Mouse (Mus musculus) G1E-ER4 (cell line): ENCODE data around the gene Chrnd. TPM values are rescaled to one million over a fixed set of nuclear protein-coding genes. Genes with fewer than 3 reads are reported as not detected.

ENCODE experiments used
- GATA1 ChIP-seq: IDR thresholded peaks from one replicate; pipeline ENCODE4 v1.8.0; 2012; ENCODE audit warnings: low read length, inconsistent platforms
- polyA plus RNA-seq: library from polyadenylated mRNA; stranded (reverse); fragments of >175 nt; gene quantifications from 2 replicates; pipeline ENCODE4 v1.2.3, GENCODE M21; 2012

Gene Chrnd
- polyA plus RNA-seq, 1 experiment, result not detected

DNA sequence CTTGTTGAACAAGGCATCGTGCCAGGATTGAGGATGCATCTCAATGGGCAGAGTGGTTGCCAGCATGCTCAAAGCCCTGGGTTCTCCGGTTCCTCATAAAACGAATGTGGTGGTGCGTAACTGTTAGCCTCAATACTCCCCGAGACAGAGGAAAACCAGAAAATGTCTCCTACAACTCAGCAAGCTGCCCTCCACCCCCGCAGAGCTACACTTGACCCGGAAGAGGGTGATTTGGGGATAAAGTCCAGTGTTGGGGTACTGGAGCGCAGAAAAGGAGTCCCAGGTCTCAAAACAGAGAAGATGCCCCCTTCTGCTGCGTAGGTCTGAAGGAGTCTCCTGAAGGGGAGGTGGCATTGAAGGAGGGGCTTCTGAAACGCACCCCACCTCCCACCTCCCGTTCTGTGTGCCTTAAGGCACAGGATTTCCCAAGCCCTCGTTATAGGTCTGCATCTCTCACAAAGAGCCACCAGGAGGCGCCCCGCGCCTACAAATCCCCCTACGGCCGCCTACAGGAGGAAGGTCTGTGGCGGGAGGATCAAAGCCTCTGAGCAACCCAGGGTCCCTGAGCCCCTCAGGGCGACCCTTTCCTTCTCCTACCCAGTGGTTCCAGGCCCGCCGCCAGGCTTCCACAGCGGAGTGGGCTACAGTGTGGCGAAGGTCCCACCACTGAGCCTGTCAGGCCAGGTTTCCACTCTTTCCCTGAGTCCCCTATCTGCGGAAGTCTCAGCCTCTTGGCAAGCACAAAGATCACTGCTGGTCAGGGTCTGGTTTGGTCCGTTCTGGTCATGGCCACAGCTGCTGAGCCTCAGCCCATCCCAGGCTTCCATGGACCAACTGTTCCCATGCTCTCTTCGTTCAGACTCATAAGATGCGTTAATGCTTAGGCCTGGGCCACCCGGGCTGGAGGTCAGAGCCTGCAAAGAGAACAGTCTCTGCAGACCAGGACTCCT, 16.1 kb upstream of the Chrnd start:
- TF ChIP-seq GATA1, result no peak

DNA sequence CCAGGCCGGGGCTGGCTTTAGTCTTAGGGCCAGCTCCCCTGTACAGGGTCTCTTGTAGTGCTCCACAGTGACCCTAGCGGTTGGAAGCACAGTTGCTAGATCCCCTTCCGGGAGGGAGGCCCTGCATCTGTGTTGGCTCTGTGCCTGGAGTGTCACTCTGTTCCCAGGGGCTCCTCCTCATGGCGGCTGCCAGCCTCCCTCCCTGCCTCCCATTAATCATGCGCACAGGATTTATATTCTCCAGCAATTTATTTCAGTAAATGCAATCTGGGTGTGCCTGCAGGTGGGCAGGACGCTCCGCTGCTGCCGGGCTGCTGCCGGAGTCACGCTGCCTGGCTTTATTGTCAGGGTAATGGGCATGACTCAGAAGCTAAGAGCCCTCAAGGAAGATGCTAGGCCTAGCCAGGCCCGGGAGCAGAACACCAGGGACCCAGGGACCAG, 14.5 kb upstream of the Chrnd start:
- TF ChIP-seq GATA1, result no peak

DNA sequence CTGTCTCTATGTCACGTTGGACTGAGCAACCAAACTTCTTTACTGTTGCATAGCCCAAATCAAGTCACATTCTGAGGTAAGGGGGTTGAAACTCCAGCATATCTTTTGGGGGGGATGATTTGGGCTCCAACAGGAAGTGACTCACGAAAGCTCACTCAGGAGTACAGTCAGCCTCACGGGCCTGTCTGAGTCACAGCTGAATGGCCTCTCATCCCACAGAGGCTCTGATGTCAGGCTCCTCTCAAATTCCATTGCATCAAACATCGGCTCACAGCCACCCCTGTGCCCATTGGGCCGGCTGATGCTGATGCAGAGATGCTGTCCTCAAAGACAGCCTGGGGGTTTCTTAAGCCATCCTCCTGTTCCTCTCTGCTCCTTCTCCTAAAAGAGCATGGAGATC, 9.5 kb upstream of the Chrnd start:
- no peak for TF ChIP-seq GATA1

DNA sequence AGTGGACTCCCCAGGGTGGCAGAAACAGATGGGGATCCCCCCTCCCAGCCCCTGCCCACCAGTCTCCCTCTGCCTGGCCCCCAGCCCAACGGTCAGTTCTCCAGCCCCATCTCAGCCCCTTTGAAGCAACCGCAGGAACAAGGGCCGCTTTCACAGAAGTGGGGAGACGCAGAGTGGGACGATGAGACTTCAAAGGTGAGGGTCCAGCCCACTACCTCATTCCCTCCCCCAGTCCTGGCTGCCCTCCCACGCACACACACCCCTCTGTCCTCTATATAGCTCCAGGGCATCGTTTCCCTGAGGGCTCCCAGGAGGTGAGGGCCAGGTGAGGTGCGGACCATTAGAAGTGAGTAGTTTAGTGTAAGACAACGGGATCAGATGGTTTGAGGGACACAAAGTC, 7.4 kb upstream of the Chrnd start, which contains the start of gene Prss56:
Prss56 (plus strand) TSS at position 301 of the 400 bp plus-strand sequence.
- no peak for TF ChIP-seq GATA1

DNA sequence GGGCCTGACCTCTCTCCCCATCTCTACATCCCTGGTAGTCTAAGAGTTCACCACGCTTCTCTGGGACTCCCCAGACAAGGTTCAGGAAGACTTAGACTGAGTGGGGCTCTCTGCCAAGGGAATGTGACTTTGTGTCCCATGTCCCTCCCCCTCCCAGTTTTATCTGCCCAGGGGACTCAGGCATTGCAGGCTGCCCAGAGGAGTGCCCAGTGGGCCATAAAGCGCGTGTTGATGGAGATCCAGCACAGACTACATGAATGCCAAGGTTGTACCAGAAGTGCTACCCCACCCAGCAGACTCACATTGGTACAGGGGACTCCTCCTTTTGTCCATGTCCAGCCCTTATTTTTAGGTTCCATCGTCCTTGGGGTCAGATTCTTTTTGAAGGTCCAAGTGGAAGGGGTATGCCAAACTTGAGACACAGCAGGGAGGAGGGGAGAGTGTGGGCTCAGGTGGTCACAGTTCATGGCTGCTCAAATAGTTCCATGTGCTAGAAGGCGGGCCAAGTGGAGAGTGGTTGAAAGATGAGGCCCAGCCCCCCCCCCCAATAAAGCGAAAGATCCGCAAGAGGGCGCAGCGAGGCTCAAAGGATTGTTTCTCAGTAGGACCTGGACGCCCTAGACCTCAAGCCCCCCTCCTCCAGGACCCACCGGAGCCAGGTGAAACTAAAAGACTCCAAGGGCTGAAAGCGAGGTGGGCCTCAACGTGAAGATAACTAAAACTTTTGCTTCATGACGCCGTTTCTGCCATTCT, 6.2 kb upstream of the Chrnd start:
- no peak for TF ChIP-seq GATA1

DNA sequence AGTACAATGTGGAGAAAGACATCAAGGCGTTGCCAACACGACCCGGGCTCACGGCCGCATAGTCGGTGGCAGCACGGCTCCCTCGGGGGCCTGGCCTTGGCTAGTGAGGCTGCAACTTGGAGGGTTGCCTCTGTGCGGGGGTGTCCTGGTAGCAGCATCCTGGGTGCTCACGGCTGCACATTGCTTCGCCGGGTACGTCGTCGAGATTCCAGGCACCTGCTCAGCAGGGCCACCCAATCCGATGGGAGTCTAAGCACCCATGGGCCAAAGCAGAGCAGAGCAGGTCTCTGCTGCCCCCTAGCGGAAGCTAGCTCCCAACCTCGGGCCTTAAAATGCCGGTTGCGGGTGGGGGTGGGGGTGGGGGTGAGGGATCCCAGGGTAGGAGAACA, 5.7 kb upstream of the Chrnd start:
- no peak for TF ChIP-seq GATA1

DNA sequence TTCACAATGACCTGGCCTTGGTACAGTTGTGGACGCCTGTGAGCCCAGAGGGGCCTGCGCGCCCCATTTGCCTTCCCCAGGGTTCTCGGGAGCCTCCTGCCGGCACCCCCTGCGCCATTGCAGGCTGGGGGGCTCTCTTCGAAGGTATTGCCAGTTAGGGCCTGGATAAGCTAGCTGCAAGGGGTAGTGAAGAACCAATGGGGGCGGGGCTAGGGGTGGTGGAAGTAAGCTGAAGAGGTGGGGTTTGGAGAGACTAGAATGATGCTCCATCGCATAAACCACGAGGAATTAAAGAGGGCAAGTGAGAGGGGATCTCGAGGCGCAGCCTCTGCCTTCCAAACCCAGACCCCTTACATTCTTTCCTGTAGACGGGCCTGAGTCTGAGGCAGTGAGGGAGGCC, 4.9 kb upstream of the Chrnd start:
- TF ChIP-seq GATA1, result no peak

DNA sequence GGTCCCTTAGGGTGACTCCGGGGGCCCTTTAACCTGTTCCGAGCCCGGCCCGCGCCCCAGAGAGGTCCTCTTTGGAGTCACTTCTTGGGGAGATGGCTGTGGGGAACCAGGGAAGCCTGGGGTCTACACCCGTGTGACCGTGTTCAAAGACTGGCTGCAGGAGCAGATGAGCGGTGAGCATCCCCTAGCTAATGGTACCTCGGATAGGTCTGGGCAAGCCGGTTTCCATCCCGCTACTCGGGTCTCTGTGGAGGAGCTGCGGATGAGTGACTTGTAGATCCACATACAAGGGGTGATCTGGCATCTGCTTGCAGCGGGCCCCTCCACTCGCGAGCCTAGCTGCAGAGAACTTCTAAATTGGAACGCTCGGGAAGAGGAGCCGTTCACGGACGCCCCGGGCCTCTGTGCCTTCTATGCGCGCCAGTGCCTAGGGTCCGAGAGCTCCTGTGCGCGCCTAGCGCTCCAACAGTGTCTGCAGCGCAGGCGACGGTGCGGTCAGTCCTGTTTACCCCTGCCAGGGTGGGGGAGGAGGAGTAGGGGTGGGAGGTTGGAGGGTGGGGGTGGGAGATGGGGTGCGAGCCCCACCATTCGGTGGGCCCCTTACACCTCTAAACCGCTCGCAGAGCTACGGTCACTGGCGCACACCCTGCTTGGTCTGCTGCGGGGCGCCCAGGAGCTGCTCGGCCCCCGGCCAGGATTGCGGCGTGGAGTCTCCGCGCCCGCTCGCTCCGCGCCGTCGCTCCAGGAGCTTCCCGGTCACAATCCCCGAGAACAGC, 4.0 kb upstream of the Chrnd start:
- TF ChIP-seq GATA1, result no peak

DNA sequence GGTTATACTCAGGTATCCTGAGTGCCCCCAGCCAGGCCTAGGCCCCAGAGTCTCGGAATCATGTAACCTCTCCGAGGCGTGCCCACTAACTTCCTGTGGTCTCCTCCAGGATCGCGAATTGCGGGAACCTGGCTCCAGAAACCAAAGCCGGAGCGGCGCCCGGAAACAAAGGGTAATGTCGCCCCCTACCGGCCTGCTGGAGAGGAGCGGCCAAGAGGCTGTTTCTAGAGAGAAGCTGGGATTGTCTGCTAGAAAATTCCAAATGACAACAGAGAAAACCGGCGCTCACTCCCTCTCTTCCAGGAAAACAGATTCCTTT, 3.4 kb upstream of the Chrnd start:
- no peak for TF ChIP-seq GATA1

DNA sequence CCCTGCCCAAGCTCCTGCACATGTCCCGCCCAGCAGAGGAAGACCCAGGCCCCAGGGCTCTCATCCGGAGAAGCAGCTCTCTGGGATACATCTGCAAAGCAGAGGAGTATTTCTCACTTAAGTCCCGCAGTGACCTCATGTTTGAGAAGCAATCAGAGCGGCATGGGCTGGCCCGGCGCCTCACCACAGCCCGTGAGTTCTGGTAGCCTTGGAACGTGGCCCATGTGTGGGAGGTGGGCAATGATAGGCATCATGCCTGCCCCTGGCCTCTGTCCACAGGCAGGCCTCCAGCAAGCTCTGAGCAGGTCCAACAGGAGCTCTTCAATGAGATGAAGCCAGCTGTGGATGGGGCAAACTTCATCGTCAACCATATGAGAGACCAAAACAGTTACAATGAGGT, 6.9 kb downstream of the Chrnd start:
- TF ChIP-seq GATA1, result no peak

DNA sequence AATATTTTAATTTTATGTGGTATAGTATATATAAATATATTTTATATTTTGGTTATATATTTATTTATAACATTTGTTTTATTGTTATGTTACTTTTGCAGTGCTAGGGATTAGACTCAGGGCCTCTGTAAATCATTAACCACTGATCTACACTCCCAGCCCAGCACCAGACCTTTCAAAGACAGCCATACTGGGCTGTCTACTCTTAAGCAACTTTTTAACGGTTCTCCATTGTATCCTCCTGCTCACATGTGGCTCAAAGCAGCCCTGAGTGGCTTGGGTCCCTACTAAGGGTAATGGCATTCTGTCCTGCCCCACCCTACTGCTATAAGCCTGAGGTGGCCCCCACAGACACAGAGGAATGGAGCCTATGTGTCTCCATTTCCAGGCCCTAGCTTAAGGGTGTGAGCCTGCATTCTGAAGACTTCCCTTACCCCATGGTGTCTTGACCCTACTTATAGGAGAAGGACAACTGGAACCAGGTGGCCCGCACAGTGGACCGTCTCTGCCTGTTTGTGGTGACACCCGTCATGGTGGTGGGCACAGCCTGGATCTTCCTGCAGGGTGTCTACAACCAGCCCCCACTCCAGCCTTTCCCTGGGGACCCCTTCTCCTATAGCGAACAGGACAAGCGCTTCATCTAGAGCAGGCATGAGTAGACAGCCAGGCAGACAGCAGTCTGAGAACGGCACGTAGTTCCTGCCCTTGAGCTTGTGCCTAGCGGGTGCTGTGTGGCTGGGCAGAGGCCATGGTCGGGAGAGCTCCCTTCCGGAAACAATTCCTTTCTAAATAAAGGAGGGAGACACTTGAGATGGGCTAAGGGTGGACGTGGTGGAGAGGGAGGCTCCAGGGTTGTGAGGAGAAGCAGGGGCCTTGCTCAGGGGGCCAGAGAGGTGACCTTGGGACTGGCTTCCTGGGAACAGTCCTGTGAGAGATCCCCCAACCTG, 8.0 kb downstream of the Chrnd start:
- no peak for TF ChIP-seq GATA1

DNA sequence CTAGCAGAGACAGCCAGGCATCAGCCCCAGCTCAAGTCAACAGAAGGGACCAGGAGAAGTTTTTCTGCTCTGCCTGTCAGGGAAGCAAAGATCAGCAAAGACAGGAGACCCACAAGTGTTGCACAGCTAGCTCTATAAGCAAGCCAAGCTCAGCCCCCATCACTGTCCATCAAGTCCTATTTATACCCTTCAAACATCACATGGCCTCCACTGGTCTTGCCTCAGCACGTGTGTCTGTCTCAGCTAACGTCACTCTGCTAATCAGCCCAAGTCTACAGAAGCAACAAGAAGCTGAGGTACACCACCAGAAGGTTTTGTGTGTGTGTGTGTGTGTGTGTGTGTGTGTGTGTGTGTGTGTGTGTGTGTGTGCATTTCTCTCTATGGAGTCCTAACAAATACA, 10.4 kb downstream of the Chrnd start:
- no peak for TF ChIP-seq GATA1

DNA sequence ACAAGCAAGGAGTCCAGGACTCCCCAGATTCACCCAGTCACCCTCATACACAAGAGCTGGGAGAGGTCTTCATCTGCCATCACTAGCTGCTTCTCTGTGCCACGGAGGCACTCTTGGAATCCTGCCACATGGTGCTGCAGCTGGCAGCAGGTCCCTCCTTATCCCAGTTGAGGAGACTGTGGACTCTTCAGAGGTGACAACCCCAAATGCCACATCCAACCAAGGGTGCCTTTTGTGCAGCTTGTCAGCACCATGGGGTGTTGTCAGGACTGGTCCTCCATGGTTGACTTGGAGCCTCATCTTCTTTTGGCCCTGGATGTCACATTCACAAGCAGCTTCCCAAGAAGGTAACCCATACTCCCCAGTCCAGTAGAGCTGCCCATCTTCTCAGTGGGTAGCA, 11.4 kb downstream of the Chrnd start:
- TF ChIP-seq GATA1, result no peak

DNA sequence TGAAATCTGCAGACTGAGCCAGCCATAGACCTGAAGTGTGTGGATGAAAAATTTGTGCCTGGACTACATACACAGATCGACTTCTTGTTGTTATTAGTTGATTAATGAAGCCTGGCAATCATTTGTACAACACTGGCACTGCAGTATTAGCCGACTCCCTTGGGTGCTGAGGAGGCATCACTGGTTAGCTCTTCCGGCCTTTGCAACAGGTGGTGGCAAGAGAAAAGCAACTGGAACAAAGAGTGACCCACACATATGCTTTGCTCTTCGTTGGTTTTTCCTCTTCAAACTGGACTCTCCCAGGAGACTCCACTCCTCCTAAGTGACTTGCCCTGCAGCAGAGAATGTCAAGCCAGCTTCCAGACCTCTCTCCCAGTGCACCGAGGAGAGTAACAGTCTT, 13.4 kb downstream of the Chrnd start:
- TF ChIP-seq GATA1, result no peak

DNA sequence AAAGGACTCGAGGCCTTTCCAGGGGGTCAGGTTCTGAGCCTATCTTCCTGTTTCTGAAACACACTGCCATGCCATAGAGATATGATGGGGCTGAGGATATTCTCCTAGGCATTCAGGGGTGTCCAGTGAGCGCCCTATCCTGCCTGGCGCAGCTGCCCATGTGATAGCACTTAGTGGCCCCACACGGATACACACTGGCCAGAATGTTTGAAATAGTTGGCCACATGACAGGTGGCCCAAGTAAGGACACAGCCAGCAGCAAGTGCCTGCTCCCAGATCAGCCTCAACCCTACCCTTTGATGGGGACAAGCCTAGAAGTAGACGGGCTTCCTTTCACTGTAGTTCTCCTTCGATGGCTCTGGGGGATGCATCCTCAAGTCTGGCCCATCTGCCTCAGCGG, 14.1 kb downstream of the Chrnd start, which contains the start of gene Chrng:
Chrng (plus strand) TSS at position 193 of the 400 bp plus-strand sequence.
- TF ChIP-seq GATA1, result no peak
